In the genomic region with DNA sequence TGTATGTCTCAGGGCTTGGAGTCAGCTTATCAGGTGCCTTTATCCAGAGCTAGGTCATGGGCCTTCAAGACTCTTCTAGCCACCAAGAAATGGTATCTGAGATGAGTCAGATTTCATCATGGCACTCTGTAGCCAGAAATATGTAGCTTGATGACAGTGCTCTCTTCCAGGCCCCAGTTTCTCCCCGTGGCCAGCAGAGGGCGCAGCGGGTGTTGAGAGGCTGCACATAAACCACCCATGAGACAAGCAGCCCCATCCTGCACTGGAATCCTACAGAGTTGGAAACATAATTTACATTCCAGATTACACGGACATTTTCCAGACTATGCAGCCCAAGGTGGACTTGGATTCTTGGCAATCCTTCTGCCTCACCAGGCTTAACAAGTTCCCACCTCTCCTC, we compare ENCODE assay signal across 9 mouse cellular contexts. TPM values are rescaled to one million over a fixed set of nuclear protein-coding genes. Genes with fewer than 3 reads are reported as not detected.
DNase-seq lines count a peak whose midpoint lies in the region; ATAC-seq and TF ChIP-seq lines count a peak whose summit lies in the region.
"Had no signal": no experiment of that assay in that cellular context is flagged by ENCODE, and none has a peak within 500 bp of the region (broad histone marks: within the 10 kb centered on the region; RNA-seq: fewer than 3 reads in every experiment).

No protein-coding gene starts in this region.

- WGBS in midbrain, embryonic 11.5 days, result 22% methylated on average over 4 of the region's 4 CpGs
- 19% methylated on average over 4 of the region's 4 CpGs for WGBS in midbrain, embryonic 16.5 days
- WGBS in liver, adult 2 months, result 17% methylated on average over 4 of the region's 4 CpGs

- no peaks in the 10 kb centered on the region for H3K27me3 ChIP-seq in midbrain, embryonic 11.5 days (ENCODE audit: control insufficient read depth, insufficient read depth, low read length)
- H3K27me3 ChIP-seq in midbrain, embryonic 16.5 days (ENCODE audit: control insufficient read depth, insufficient read depth, low read depth, low read length), result no peaks in the 10 kb centered on the region
- H3K27me3 ChIP-seq in liver, adult 2 months (ENCODE audit: control insufficient read depth, insufficient read depth, low read length), result no peaks in the 10 kb centered on the region

- no peak overlapping the region for H3K4me2 ChIP-seq in midbrain, embryonic 11.5 days
- H3K4me2 ChIP-seq in midbrain, embryonic 16.5 days (ENCODE audit: low read length), result no peak overlapping the region

- TF ChIP-seq POLR2A in liver, adult 2 months (IDR thresholded peaks at IDR 0.05; ENCODE audit: extremely low read depth, insufficient read depth, low read length), result no peak

- H3K4me3 ChIP-seq in midbrain, embryonic 11.5 days (ENCODE audit: low read depth, low read length), result no peak overlapping the region
- no peak overlapping the region for H3K4me3 ChIP-seq in midbrain, embryonic 16.5 days (ENCODE audit: low read depth, low read length)
- no peak overlapping the region; the same call in 1 of the 2 replicates for H3K4me3 ChIP-seq in liver, adult 2 months (ENCODE audit: insufficient read depth, low read depth, low read length)

- ATAC-seq in midbrain, embryonic 11.5 days (ENCODE audit: low FRiP score), result no peak
- no peak for ATAC-seq in midbrain, embryonic 16.5 days

- H3K9ac ChIP-seq in midbrain, embryonic 11.5 days (ENCODE audit: low read length), result no peak overlapping the region
- no peak overlapping the region for H3K9ac ChIP-seq in midbrain, embryonic 16.5 days (ENCODE audit: low read depth, low read length)
- no peak overlapping the region for H3K9ac ChIP-seq in liver, adult 2 months (ENCODE audit: low read depth, low read length)

- H3K9me3 ChIP-seq in midbrain, embryonic 11.5 days (ENCODE audit: control insufficient read depth, low read length), result no peaks in the 10 kb centered on the region
- no peaks in the 10 kb centered on the region for H3K9me3 ChIP-seq in midbrain, embryonic 16.5 days (replicated peaks; ENCODE audit: control insufficient read depth, low read length, poor library complexity, severe bottlenecking)

- peak; percentile 94 for DNase-seq in midbrain, embryonic 11.5 days (ENCODE audit: low spot score, missing footprints)
- peak; percentile 70 for DNase-seq in c-Kit-positive CD71-positive TER-119-positive erythroid progenitor cells, embryonic 14.5 days (ENCODE audit: low spot score)
- peak; percentile 49 to 69 for DNase-seq in frontal cortex, postnatal 14 days (ENCODE audit: low spot score in 2 of 2)
- peak; percentile 70 for DNase-seq in kidney, adult 9 months
- peak; percentile 43 for DNase-seq in liver, adult 2 months (ENCODE audit: extremely low read depth, low read depth, low spot score)
- DNase-seq in retina, adult 2 months (ENCODE audit: low read depth, low spot score), result peak; percentile 50
- DNase-seq in thymus, postnatal 14 days, result peak; percentile 82

- TF ChIP-seq CTCF in liver, adult 2 months (IDR thresholded peaks at IDR 0.05; ENCODE audit: low read depth, low read length), result peak; percentile 93

- H3K4me1 ChIP-seq in midbrain, embryonic 11.5 days (ENCODE audit: control insufficient read depth, insufficient read depth, low read length), result no peaks in the 10 kb centered on the region
- H3K4me1 ChIP-seq in midbrain, embryonic 16.5 days (ENCODE audit: control insufficient read depth, insufficient read depth, low read length), result no peaks in the 10 kb centered on the region
- H3K4me1 ChIP-seq in liver, adult 2 months (ENCODE audit: control insufficient read depth, insufficient read depth, low read length), result peaks cover 2% of the 10 kb centered on the region; the same call in 1 of the 2 replicates

- peaks cover 50% of the 10 kb centered on the region for H3K36me3 ChIP-seq in midbrain, embryonic 11.5 days (ENCODE audit: control insufficient read depth, insufficient read depth, low read length)
- peaks cover 37% of the 10 kb centered on the region for H3K36me3 ChIP-seq in midbrain, embryonic 16.5 days (ENCODE audit: control insufficient read depth, insufficient read depth, low read length)
- H3K36me3 ChIP-seq in liver, adult 2 months (ENCODE audit: control insufficient read depth, insufficient read depth, low read length), result peaks cover 32% of the 10 kb centered on the region

- H3K27ac ChIP-seq in midbrain, embryonic 11.5 days (ENCODE audit: low read depth, low read length), result no peak overlapping the region
- no peak overlapping the region for H3K27ac ChIP-seq in midbrain, embryonic 16.5 days (ENCODE audit: low read length)
- H3K27ac ChIP-seq in liver, adult 2 months (replicated peaks; ENCODE audit: insufficient read depth, low read depth, low read length), result no peak overlapping the region

- H3K79me2 ChIP-seq in liver, adult 2 months (ENCODE audit: control insufficient read depth, insufficient read depth, low read length), result no peaks in the 10 kb centered on the region

RNA-seq across cellular contexts. Expression of a gene that starts 17.6 kb away (rescaled TPM):
- 1.4 and 2.0 TPM in 2 replicates for polyA plus RNA-seq in midbrain, embryonic 11.5 days (2014; fragmentation: Nextera tagmentation; extraction: Ambion mirVana)
- polyA plus RNA-seq in midbrain, embryonic 16.5 days (2015; fragmentation: Nextera tagmentation; extraction: Ambion mirVana), result 13.1 and 16.6 TPM in 2 replicates
- total RNA-seq in liver, adult 2 months (2014; rRNA removed), result not detected in 2 replicates
- polyA plus RNA-seq in liver, adult 2 months (2012; rRNA removed), result not detected in 2 replicates

RNA-seq across cellular contexts. Expression of a gene that starts 29.5 kb away (rescaled TPM):
- 124 and 135 TPM in 2 replicates for polyA plus RNA-seq in midbrain, embryonic 11.5 days (2014; fragmentation: Nextera tagmentation; extraction: Ambion mirVana)
- polyA plus RNA-seq in midbrain, embryonic 16.5 days (2015; fragmentation: Nextera tagmentation; extraction: Ambion mirVana), result 84.9 and 91.4 TPM in 2 replicates
- 12.9 and 13.7 TPM in 2 replicates for total RNA-seq in liver, adult 2 months (2014; rRNA removed)
- polyA plus RNA-seq in liver, adult 2 months (2012; rRNA removed), result 6.1 and 10.8 TPM in 2 replicates

RNA-seq across cellular contexts. Expression of a gene that starts 32.4 kb away (rescaled TPM):
- polyA plus RNA-seq in midbrain, embryonic 11.5 days (2014; fragmentation: Nextera tagmentation; extraction: Ambion mirVana), result not detected in 2 replicates
- polyA plus RNA-seq in midbrain, embryonic 16.5 days (2015; fragmentation: Nextera tagmentation; extraction: Ambion mirVana), result not detected in 2 replicates
- total RNA-seq in liver, adult 2 months (2014; rRNA removed), result 9.5 and 70.1 TPM in 2 replicates
- polyA plus RNA-seq in liver, adult 2 months (2012; rRNA removed), result 1.4 and 2.1 TPM in 2 replicates
- polyA plus RNA-seq: heart, embryonic 14.5 days had no signal

RNA-seq across cellular contexts. Expression of a gene that starts 43.8 kb away (rescaled TPM):
- polyA plus RNA-seq in midbrain, embryonic 11.5 days (2014; fragmentation: Nextera tagmentation; extraction: Ambion mirVana), result not detected in 2 replicates
- polyA plus RNA-seq in midbrain, embryonic 16.5 days (2015; fragmentation: Nextera tagmentation; extraction: Ambion mirVana), result not detected in 2 replicates
- total RNA-seq in liver, adult 2 months (2014; rRNA removed), result not detected in 2 replicates
- not detected in 2 replicates for polyA plus RNA-seq in liver, adult 2 months (2012; rRNA removed)
- polyA plus RNA-seq: heart, embryonic 14.5 days had no signal

Comparison
In these comparisons a context has a peak if more than half of its experiments do, and no peak if none do; other contexts are left out.
1. DNase-seq: peak in every context shown above with its lines; median percentile 94 in midbrain, embryonic 11.5 days; 82 in thymus, postnatal 14 days; 70 in c-Kit-positive CD71-positive TER-119-positive erythroid progenitor cells, embryonic 14.5 days; 70 in kidney, adult 9 months; 59 in frontal cortex, postnatal 14 days; 50 in retina, adult 2 months; 43 in liver, adult 2 months.